Mouse (Mus musculus) hindbrain, embryonic 16.5 days (tissue): ENCODE measurements around the gene Nup153. TPM values are rescaled to one million over a fixed set of nuclear protein-coding genes. Genes with fewer than 3 reads are reported as not detected.

Source experiments
- ATAC-seq: fragments of 200-750 bp; cut with Nextera tagmentation; 2 replicates; pipeline ENCODE4 v1.8.0; 2017; ENCODE audit warnings: moderate TSS enrichment, moderate library complexity
- H3K27ac ChIP-seq: fragments of 300-500 bp; sonication (generic); 2 replicates; pipeline ENCODE4 v1.5.1; 2014; ENCODE audit warnings: low read depth, mild to moderate bottlenecking, control low read depth, low read length, moderate library complexity
- H3K27me3 ChIP-seq: fragments of 300-500 bp; sonication (generic); replicated peaks from 2 replicates; pipeline ENCODE4 v1.6.1; 2014; ENCODE audit warnings: low read length; ENCODE audit not compliant: control insufficient read depth, insufficient read depth
- H3K36me3 ChIP-seq: fragments of 300-500 bp; sonication (generic); 2 replicates; pipeline ENCODE4 v1.6.1; 2014; ENCODE audit warnings: mild to moderate bottlenecking, low read length, moderate library complexity, mixed read lengths; ENCODE audit not compliant: control insufficient read depth, insufficient read depth
- H3K4me1 ChIP-seq: fragments of 300-500 bp; sonication (generic); 2 replicates; pipeline ENCODE4 v1.6.1; 2014; ENCODE audit warnings: low read depth, low read length; ENCODE audit not compliant: control insufficient read depth, insufficient read depth
- H3K4me2 ChIP-seq: fragments of 300-500 bp; sonication (generic); 2 replicates; pipeline ENCODE4 v1.6.1; 2014; ENCODE audit warnings: mild to moderate bottlenecking, low read length, control low read depth, moderate library complexity
- H3K4me3 ChIP-seq: fragments of 300-500 bp; sonication (generic); 2 replicates; pipeline ENCODE4 v1.5.1; 2014; ENCODE audit warnings: mild to moderate bottlenecking, low read length, control low read depth, moderate library complexity
- H3K9ac ChIP-seq: fragments of 300-500 bp; sonication (generic); 2 replicates; pipeline ENCODE4 v1.6.1; 2014; ENCODE audit warnings: low read depth, mild to moderate bottlenecking, control low read depth, low read length, moderate library complexity
- H3K9me3 ChIP-seq: fragments of 300-500 bp; sonication (generic); 2 replicates; pipeline ENCODE4 v1.6.1; 2014; ENCODE audit warnings: mild to moderate bottlenecking, low read length, moderate library complexity; ENCODE audit not compliant: control insufficient read depth
- WGBS: fragments of 180-500 bp; shearing (Covaris S2); extraction: QIAGEN DNeasy Blood & Tissue Kit; methylation state at CpG from one replicate; pipeline ENCODE4 v1.1.7; 2014; 5-methylcytosine and 5-hydroxymethylcytosine counted together
- polyA plus RNA-seq: library from polyadenylated mRNA; unstranded; fragments of >200 nt; fragmentation: Nextera tagmentation; extraction: Ambion mirVana; gene quantifications from 2 replicates; pipeline ENCODE4 v1.2.1, GENCODE M21; 2015

Nup153 gene
- polyA plus RNA-seq = 15.3 and 15.9 TPM in 2 replicates

- H3K9ac ChIP-seq = peak within 1 kb of the TSS; percentile 76
- peak within 1 kb of the TSS; percentile 99 for H3K4me3 ChIP-seq
- peak; percentile 95 for ATAC-seq
- peak within 1 kb of the TSS; percentile 92 for H3K4me2 ChIP-seq
- peak within 1 kb of the TSS; percentile 95 for H3K27ac ChIP-seq
- no peaks in the 10 kb centered on the region for H3K27me3 ChIP-seq
- no peaks in the 10 kb centered on the region for H3K9me3 ChIP-seq
- WGBS = 0% methylated on average over 34 of the region's 51 CpGs
- peaks cover 17% of the 10 kb centered on the region for H3K4me1 ChIP-seq
- H3K36me3 ChIP-seq = no peaks in the 10 kb centered on the region
Measured at GRCm38 (mm10) chr13:46727837-46728268, at the start of gene Nup153. TSS of gene Nup153 (minus strand) at chr13:46727940.

DNA sequence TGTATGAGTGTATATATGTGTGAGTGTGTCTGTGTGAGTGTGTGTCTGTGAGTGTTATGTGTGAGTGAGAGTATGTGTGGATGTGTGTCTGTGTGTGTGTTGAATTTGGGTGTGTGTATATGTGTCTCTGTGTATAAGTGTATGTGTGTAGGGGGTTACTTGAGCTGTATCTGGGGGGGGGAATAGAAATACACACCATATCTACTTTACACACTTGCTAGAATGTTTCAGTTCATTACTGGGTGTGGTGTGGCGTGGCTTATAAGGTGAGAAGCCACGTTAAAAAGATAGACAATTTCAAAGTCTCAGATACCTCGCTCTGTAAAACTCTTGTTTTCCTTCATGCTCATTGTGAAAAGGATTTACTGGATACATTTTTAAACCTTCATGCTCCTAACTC, 49.7 kb upstream of the Nup153 start:
- H3K4me2 ChIP-seq = no peak overlapping the region
- peaks cover 9% of the 10 kb centered on the region for H3K36me3 ChIP-seq
- no peaks in the 10 kb centered on the region for H3K9me3 ChIP-seq
- no peak overlapping the region for H3K27ac ChIP-seq
- WGBS = 98% methylated on average over 3 of the region's 3 CpGs
- no peaks in the 10 kb centered on the region for H3K4me1 ChIP-seq
- H3K27me3 ChIP-seq = no peaks in the 10 kb centered on the region
- no peak for ATAC-seq
- no peak overlapping the region for H3K9ac ChIP-seq
- H3K4me3 ChIP-seq = no peak overlapping the region

- Histone ChIP-seq H3K4me1 (no peaks in the 10 kb centered on the region), H3K4me3 (no peak overlapping the region), H3K27ac (no peak overlapping the region), H3K36me3 (peaks cover 12% of the 10 kb centered on the region), H3K4me2 (no peak overlapping the region), H3K27me3 (no peaks in the 10 kb centered on the region), H3K9me3 (no peaks in the 10 kb centered on the region), H3K9ac (no peak overlapping the region)
- 82% methylated on average over 14 of the region's 14 CpGs for WGBS
- ATAC-seq = no peak
Measured at GRCm38 (mm10) chr13:46776636-46777305, 49.0 kb upstream of the Nup153 start.

- Histone ChIP-seq H3K27me3 (no peaks in the 10 kb centered on the region), H3K9me3 (no peaks in the 10 kb centered on the region), H3K36me3 (peaks cover 18% of the 10 kb centered on the region), H3K9ac (no peak overlapping the region), H3K27ac (no peak overlapping the region), H3K4me1 (no peaks in the 10 kb centered on the region), H3K4me3 (no peak overlapping the region), H3K4me2 (no peak overlapping the region)
- 96% methylated on average over 5 of the region's 5 CpGs for WGBS
- no peak for ATAC-seq
Measured at GRCm38 (mm10) chr13:46774998-46775397, 47.3 kb upstream of the Nup153 start.

DNA sequence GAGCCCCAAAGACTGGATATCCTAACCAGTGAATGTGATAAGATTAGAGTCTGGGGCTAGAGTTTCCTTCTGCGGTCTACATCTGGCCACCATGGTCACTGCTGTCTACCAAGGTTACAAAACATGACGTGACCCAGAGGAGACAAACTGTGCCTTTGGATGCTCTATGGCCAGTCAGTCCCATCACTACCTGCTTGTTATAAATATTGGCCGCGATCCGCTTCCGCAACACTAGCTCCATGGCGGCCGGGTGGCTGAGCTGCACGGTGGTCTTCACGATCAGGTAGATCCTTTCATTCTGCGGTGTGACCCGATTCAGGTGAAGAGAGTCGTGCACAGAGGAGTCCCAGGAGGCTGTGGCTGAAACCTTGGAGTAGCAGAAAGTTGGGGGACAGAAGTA, 44.8 kb upstream of the Nup153 start:
- H3K4me1 ChIP-seq = no peaks in the 10 kb centered on the region
- H3K9me3 ChIP-seq = no peaks in the 10 kb centered on the region
- 98% methylated on average over 13 of the region's 13 CpGs for WGBS
- peaks cover 20% of the 10 kb centered on the region for H3K36me3 ChIP-seq
- no peak for ATAC-seq
- no peak overlapping the region for H3K4me3 ChIP-seq
- no peaks in the 10 kb centered on the region for H3K27me3 ChIP-seq
- H3K9ac ChIP-seq = no peak overlapping the region
- no peak overlapping the region for H3K27ac ChIP-seq
- H3K4me2 ChIP-seq = no peak overlapping the region

DNA sequence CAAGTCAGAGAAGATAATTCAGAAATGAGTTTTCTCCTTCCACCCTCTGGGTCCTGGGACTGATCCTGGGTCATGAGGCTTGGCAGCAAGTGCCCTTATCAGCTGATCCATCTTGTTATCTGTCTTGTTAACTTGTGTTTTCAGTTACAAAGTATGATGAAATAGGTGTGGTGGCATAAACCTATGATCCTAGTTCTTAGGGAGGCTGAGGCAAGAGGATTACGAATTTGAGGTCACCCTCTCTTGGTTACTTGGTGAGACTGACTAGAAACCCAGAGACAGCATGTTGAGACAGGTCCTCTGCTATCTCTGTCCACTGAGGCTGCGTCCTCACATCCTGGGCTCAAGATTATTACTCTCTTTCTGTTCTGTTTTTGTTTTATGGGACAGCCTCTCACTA, 37.6 kb upstream of the Nup153 start:
- no peak for ATAC-seq
- Histone ChIP-seq H3K27me3 (no peaks in the 10 kb centered on the region), H3K4me2 (no peak overlapping the region), H3K27ac (no peak overlapping the region), H3K4me3 (no peak overlapping the region), H3K4me1 (no peaks in the 10 kb centered on the region), H3K9ac (no peak overlapping the region), H3K36me3 (peaks cover 10% of the 10 kb centered on the region; the same call in 1 of the 2 replicates), H3K9me3 (no peaks in the 10 kb centered on the region)
- 98% methylated on average over 2 of the region's 2 CpGs for WGBS

GRCm38 (mm10) chr13:46763210-46763609, 35.5 kb upstream of the Nup153 start:
- Histone ChIP-seq H3K36me3 (peaks cover 7% of the 10 kb centered on the region; the same call in 1 of the 2 replicates), H3K4me3 (no peak overlapping the region), H3K27me3 (no peaks in the 10 kb centered on the region), H3K9me3 (no peaks in the 10 kb centered on the region), H3K4me1 (no peaks in the 10 kb centered on the region; the same call in none of the 2 replicates), H3K9ac (no peak overlapping the region), H3K4me2 (no peak overlapping the region), H3K27ac (no peak overlapping the region)
- no peak for ATAC-seq
- 97% methylated on average over 9 of the region's 9 CpGs for WGBS

- 58% methylated on average over 6 of the region's 6 CpGs for WGBS
- no peak overlapping the region for H3K9ac ChIP-seq
- no peaks in the 10 kb centered on the region for H3K27me3 ChIP-seq
- no peak for ATAC-seq
- no peaks in the 10 kb centered on the region; the same call in none of the 2 replicates for H3K4me1 ChIP-seq
- H3K4me2 ChIP-seq = no peak overlapping the region
- H3K27ac ChIP-seq = no peak overlapping the region
- no peak overlapping the region for H3K4me3 ChIP-seq
- H3K36me3 ChIP-seq = peaks cover 7% of the 10 kb centered on the region; the same call in 1 of the 2 replicates
- no peaks in the 10 kb centered on the region for H3K9me3 ChIP-seq
Measured at GRCm38 (mm10) chr13:46760921-46761320, 33.2 kb upstream of the Nup153 start.

DNA sequence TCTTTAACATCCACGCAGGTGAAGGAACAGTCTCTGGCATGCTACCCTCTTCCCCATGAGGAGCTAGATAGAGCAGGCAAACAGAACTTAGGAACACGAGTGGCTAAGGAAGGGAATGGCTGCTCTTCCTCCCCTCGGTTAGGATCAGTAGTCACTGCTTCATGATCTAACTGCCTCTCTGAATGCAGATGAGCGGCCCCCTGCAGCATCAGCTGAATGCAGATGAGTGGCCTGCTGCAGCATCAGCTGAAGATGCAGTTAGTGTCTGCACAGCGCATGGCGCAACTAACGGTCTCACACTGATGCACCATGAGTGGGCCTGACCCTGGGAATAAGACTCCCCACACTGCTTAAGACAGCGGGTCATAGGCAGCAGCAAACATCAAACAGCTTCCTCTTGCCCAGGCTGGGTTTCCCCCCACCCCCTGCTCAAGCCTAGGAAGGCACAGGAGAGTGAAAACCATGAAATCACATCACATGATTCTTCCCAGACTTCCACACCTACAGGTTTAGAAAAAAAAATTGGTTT, 31.6 kb upstream of the Nup153 start:
- Histone ChIP-seq H3K4me1 (no peaks in the 10 kb centered on the region; the same call in none of the 2 replicates), H3K9ac (no peak overlapping the region), H3K9me3 (no peaks in the 10 kb centered on the region), H3K36me3 (peaks cover 7% of the 10 kb centered on the region; the same call in 1 of the 2 replicates), H3K27me3 (no peaks in the 10 kb centered on the region), H3K4me3 (no peak overlapping the region), H3K27ac (no peak overlapping the region), H3K4me2 (no peak overlapping the region)
- ATAC-seq = no peak
- 45% methylated on average over 8 of the region's 8 CpGs for WGBS
